Mouse (Mus musculus) frontal cortex, postnatal 25 days (tissue): ENCODE measurements at regions not wholly inside any gene's neighbourhood (a gene's known extent, or its start where the extent isn't known, plus 50 kb on each side); places are given as distances from the start of the nearest gene placed in this dataset.

Source experiments
- DNase-seq, 2 experiments: peaks; one replicate each; pipeline ENCODE4 v3.0.0; 2022; ENCODE audit warnings: low spot score in 2 of 2

- DNase-seq: no peak
Observed at GRCm38 (mm10) chr15:27258984-27259853, 207.3 kb upstream of the Ank start.

GRCm38 (mm10) chr15:27259854-27260191 is 206.7 kb upstream of the Ank start:
- no peak for DNase-seq

DNA sequence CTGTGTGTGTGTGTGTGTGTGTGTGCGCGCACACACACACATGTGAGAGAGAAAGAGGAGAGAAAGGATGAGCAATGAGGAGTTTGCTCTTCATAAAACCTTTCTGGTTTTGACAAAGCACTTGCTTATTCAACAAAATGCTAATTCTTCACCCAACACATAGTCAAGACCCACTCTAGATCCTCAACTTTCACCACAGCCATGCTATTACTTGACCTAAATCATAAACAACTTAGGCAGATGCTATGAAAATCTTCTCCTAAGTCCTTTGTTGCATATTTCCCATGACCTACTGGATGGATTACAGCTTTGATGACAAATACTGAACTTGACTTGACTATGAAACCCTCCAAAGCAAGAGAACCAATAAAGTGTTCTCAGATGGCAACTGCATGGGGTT is 196.3 kb upstream of the Ank start:
- DNase-seq: no peak

DNA sequence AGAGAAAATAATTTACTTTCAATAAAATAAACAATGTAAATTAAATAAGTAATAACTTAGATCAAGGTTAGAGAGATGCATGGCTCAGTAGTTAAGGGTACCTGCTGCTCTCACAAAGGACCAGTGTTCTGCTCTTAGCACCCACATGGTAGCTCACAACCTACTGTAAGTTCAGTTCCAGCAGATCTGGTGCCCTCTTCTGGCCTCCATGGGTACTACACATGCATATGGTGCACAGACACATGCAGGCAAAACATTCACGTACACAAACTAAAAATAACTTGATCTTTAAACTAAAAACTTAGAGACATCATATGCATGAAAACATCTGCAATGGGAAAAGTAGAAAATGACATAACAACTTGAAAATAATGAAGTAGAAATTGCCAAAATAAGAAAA is 184.2 kb upstream of the Ank start:
- no peak for DNase-seq

- DNase-seq: no peak
Observed at GRCm38 (mm10) chr15:27303856-27304255, 162.6 kb upstream of the Ank start.

GRCm38 (mm10) chr15:27304256-27304655 is 162.2 kb upstream of the Ank start:
- DNase-seq: no peak

GRCm38 (mm10) chr15:27305035-27305434 is 161.4 kb upstream of the Ank start:
- DNase-seq: no peak

GRCm38 (mm10) chr15:27308639-27309038 is 157.8 kb upstream of the Ank start:
- DNase-seq: no peak

GRCm38 (mm10) chr15:27315964-27316745 is 150.3 kb upstream of the Ank start:
- no peak for DNase-seq

DNA sequence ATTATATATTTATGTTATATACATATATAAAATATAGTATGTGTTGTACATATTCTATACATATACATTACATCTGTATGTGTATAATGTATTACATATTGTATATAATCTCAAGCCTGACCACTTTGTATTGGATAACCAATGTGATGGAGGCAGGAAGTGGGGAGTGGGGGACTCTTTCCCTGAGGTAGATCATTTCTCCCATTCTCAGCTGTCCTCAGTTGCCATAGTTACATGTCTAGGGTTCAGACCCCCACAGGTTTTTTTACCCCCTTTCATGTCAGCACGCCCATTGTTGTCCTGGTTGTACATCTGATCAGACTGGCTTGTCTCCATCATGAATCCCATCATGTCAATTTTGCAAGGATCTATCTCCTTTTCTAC is 149.7 kb upstream of the Ank start:
- no peak for DNase-seq

- peak; percentile 14 to 16 for DNase-seq
Observed at GRCm38 (mm10) chr15:27321915-27322665, 144.4 kb upstream of the Ank start.

DNA sequence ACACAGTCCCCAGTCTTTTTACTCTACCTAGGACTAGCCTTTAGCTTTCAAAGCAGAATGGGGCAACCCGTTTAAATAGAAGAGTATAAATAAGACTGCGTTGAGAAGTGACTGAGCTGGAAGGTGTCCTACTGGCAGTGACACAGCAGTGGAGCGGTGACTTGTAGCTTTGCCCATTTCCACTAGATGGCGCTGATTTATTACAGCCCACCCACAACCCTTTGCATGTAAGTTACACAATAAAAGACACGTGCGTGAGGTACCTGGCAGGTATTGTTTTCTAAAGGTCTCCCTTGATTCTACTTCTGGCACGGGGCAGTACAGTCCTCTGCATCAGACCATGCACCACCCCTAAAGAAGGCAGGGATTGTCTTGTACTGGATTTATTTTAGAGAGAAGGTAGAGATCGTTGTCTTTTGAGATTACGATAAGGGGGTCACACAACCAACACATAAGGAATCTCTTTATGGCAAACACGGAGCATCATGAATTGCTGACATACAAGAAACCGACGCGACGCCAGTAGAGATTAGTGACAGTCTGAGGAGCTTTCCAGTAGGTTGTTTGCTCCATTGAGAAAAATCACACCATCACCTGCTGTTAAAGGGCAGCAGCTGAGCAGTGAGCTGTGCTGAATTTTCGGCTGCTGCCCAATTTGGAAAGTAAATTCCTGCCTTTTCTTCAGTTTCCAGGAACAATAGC is 140.5 kb upstream of the Ank start:
- peak; percentile 57 to 70 for DNase-seq

DNA sequence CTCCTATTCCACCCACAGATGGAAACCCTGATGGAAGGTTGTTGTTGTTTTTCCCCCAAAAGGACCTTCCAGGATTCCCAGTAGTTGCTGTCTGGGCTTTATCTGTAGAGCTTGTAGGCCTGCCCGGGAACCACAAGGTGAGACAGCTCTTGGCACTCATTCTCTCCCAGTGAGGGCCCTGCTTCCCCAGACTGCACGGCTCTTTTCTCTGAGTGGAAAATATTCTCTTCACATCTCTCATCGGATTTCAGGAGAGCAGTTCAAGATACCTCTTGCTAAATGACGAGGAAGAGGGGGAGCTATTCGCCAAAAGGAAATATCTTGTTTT is 140.0 kb upstream of the Ank start:
- no peak for DNase-seq

DNA sequence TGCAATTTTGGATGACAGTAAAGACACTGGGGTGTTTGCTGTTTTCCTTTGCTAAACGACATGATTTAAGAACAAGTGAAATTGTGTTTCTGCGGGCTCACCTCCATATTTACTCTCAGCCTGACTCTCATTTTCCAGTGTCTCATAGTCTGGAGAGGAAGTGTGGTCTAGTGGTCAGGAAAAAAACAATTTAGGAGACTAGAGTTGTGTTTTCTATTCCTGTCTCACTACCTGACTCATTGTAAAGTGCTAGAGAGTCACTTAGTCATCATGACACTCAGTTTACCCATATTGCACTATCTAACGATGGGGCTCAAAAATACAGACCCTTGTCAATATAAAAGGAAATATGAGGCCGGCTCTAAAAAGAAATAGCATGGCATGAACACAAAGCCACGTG is 138.7 kb upstream of the Ank start:
- DNase-seq: no peak

DNA sequence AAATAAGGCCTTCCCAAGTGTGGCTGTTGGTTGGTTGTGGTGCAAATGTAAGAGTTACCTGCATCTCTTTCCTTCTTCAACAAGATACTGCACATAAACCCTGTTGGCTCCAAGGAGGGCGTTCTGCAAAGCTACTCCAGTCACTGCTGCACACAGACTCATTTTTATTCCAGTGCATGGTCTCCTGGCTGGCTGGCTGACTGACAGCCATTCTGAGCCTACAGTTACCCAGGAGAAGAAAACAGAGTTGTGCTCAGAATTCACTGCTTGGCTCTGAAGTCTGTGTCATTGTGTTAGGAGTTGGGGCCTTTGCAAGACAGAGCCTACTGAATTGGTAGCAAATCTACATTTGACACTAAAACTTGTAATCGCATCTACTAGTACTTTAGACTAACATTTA is 138.0 kb upstream of the Ank start:
- no peak for DNase-seq

DNA sequence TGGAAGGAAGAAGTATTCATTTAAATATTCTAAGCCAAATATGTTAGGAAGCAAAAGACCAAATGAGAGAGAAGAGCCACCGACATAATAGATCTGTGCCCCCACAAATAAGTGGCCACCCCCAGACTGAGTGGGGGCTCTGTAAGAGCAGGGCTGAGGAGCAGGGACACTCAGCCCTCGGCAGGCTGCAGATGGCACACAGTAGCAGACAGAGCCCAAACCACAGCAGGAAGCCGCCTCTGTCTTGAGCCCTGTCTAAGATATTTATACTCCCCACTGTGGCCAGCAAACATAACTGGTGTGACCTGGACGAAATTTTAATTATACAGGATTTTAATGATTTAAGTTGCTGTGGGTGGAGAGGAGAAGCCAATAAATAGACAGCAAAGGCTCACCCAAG is 126.4 kb upstream of the Ank start:
- DNase-seq: no peak

DNA sequence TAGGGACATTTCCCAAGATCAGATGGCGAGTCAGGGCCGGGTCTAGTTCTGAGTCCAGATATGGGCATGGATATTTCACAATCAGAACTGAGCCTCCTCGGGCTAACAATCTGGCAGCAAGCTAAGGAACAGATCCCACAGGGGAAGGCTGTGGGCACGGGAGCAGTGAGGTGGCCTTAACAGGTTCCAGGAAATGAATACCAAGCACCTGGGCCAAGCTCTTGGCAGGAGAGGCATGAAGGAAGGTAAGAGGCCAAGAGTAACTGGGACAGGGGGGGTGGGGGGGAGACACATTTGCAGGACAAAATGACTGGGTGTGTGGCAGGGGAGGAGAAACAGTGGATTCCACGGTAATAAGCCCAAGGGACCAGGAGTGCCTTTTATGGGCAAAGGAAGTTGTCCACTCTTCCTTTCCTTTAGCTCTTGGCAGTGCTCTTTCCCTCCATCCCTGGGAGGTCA is 124.9 kb upstream of the Ank start:
- no peak for DNase-seq

DNA sequence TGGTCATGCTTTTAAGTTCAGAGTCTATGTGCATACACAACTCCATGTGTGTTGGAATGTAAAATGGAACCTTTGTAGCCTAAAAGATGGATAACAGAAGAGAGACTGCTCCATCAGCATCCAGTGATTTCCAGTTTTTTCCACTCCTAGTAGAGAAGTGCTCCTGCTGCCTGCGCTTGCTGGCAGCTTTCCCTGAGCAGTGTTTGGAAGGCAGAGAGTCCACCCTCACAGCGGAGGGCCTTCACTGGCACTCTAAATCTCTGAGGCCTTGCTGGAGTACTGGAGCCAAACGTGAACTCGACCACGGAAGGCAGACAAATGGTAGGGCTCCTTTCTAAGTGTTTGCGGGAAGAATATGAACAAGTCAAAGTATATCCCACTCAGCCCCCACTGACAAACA is 108.0 kb upstream of the Ank start:
- no peak for DNase-seq

GRCm38 (mm10) chr15:27359271-27359670 is 107.2 kb upstream of the Ank start:
- DNase-seq: no peak

DNA sequence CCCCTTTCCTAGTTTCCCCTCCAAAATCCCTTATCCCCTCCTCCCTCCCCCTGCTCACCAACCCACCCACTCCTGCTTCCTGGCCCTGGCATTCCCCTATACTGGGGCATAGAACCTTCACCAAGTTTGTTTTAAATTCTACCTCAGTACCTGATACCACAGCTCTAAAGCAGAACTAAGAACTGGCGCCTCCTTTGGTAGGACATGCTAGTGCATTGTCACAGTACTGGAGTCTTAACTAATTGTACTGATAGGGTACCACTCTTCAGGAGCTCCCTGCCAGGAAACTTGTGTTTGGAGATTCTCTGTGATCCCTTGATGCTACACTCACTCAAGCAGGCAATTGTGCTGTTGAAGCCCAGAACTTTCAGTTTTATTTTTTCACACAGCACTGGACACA is 92.0 kb upstream of the Ank start:
- DNase-seq: no peak

GRCm38 (mm10) chr15:27378601-27379094 is 87.8 kb upstream of the Ank start:
- DNase-seq: no peak

DNA sequence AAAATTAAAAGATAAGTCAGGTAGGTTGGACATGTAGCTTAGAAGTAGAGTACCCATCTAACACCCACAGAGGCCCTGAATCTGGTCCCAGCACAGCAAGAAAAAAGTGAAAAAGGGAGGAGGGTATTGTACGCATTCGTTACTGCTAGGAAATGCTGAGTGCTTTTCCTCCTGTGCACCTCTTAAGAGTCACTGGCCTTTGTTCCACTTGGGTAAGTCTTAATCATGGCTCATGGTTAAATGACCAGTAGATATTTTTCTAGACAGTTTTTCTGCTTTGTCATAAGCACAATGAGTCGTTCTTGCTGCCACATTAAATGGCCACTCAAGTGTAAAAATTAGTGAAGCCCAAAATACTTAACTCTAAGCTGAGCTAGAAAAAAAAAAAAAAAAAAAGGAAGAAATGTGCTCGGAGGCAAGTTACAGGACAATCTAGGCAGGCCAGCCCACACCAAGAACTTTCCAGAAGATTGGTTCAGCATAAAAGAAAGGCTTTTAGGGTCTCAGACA is 86.0 kb upstream of the Ank start:
- DNase-seq: no peak
